Mouse (Mus musculus) left cerebral cortex, adult 2 months (tissue): ENCODE data around the gene Sobp. TPM values are rescaled to one million over a fixed set of nuclear protein-coding genes. Genes with fewer than 3 reads are reported as not detected.

ENCODE experiments used
- DNase-seq, 2 experiments: peaks; one replicate each; pipeline ENCODE4 v3.0.0; 2021 to 2022; ENCODE audit warnings: low spot score in 2 of 2, mixed read lengths in 1 of 2; ENCODE audit errors: extremely low spot score in 1 of 2
- H3K27ac ChIP-seq: fragments of 200-600 bp; 2 replicates; pipeline ENCODE4 v1.8.1; 2022
- H3K4me3 ChIP-seq: fragments of 200-600 bp; 2 replicates; pipeline ENCODE4 v1.8.1; 2022
- CTCF ChIP-seq: fragments of 200-600 bp; IDR thresholded peaks from 2 replicates; pipeline ENCODE4 v1.8.1; 2022; ENCODE audit warnings: antibody characterized with exemption, mild to moderate bottlenecking, moderate library complexity
- intact Hi-C: fragments of 180-260 bp; cut with DNase I; formaldehyde crosslinking; loops from one replicate; pipeline ENCODE4 v1.15.1; 2025
- total RNA-seq, 2 experiments: library from RNA; stranded (reverse); gene quantifications; 2 replicates each; pipeline ENCODE4 v1.2.3; 2021

Sobp gene
- total RNA-seq, 2 experiments from 2014 or later = 76.4 to 77.1 TPM

GRCm38 (mm10) chr10:43023454-43024194 is 150.7 kb downstream of the Sobp start:
- intact Hi-C loops = loop anchor here (5.0 kb wide), 2 partner anchors 84 to 99 kb away; no protein-coding TSS in a partner anchor
- no peak for TF ChIP-seq CTCF
- peak in 1 of 2 experiments; percentile 26 for DNase-seq
- Histone ChIP-seq H3K4me3 (no peak overlapping the region), H3K27ac (no peak overlapping the region; the same call in 1 of the 2 replicates)

DNA sequence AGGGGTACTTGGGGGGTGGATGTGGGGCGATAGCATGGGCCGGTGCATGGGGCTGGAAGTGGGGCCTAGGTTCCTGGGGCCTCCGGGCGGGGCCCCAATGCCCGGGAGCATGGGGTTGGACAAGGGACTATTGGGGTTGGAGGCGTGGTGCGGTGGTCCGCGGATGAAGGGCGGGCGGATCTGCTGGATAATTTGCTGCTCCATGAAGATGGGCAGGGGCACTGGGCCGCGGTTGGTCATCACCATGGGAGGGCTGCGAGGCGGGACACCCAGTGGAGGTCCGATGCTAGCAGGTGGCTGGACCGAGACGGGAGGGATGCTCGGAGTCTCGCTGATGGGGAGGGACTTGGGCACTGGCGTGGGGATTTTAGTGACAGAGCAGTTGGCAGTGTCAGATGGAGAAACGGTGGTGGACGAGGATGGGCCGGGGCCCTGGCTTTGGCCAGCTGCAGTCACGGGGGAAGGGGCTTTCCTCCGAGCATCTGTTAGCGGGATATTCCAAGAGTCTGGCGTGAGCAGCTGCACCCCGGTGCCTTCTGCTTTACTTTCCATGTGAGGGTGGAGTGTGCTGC is 152.1 kb downstream of the Sobp start:
- TF ChIP-seq CTCF = no peak
- peak overlapping the region; percentile 45 for H3K4me3 ChIP-seq
- intact Hi-C loops = loop anchor here (5.0 kb wide), 2 partner anchors 85 to 100 kb away; no protein-coding TSS in a partner anchor
- no peak for DNase-seq
- H3K27ac ChIP-seq = peak overlapping the region; percentile 76

- TF ChIP-seq CTCF = no peak
- H3K27ac ChIP-seq = peak overlapping the region; percentile 76
- peak overlapping the region; percentile 45 for H3K4me3 ChIP-seq
- intact Hi-C loops = loop anchor here (2.0 to 5.0 kb wide), 4 partner anchors 49 to 151 kb away; no protein-coding TSS in a partner anchor
- peak; percentile 34 to 54 for DNase-seq
Measured at GRCm38 (mm10) chr10:43021512-43022116, 152.7 kb downstream of the Sobp start.

DNA sequence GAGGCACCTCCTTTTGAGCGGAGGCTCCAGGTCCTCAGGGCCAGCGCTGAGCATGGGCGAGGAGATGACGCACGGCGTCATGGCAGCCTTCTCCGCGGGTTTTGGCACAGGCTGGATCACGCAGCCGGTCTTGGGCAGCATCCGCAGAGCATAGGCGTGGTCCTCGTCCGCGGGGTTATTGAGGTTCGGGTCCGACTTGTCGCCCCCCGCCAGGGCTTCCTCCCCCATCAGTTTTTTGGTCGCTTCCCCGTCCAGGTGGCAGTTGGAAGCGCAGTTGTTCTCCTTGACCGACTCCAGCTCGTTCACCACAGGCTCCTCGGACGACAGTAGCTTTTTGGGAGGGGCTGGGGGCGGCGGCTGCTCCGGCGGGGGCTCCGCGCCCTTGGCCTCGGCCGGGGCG is 153.3 kb downstream of the Sobp start:
- no peak for TF ChIP-seq CTCF
- DNase-seq = peak in 1 of 2 experiments; percentile 39
- intact Hi-C loops = loop anchor here (2.0 to 5.0 kb wide), 4 partner anchors 50 to 152 kb away; no protein-coding TSS in a partner anchor
- Histone ChIP-seq H3K27ac (peak overlapping the region; percentile 70), H3K4me3 (peak overlapping the region; percentile 45)

DNA sequence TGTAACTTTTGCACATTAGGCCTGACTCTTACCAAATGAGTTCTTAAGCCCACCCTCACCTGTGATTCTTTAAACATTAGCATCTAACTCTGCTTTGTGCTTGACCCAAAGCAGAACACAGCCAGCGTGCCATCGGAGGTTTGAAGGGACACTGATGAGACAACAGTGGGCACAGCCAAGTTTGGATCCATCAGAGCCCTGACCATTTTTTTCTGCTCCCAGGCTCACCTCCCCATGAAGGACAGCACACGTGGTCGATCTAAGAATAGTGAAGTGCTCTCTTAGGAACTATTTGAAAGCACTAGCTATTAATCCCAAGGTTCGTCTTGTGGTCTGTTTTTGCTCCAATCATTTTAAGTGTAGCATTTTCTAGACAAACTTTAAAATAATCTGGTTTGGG is 159.5 kb downstream of the Sobp start:
- no peak for TF ChIP-seq CTCF
- intact Hi-C loops = no loop called here
- no peak for DNase-seq
- no peak overlapping the region for H3K27ac ChIP-seq
- no peak overlapping the region for H3K4me3 ChIP-seq

DNA sequence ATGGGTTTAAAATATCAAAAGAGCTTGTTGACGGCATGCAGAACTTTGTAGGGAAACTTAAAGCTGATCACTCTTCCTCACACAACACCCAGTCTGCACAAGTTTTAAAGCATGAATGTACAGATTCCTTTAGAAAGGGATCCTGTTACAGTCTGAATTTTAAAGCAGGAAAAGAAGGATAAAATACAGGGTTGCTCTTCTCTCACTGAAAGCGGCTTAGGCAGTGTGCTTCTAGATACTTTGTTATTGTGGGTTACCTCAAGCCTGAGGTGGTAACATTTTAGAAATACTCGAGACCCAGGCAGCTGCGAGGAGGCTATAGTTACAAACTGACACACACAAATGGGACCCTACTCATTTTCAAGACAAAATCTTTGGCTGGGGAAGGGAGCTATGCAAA is 160.0 kb downstream of the Sobp start:
- no peak for DNase-seq
- no peak for TF ChIP-seq CTCF
- no peak overlapping the region for H3K27ac ChIP-seq
- no peak overlapping the region for H3K4me3 ChIP-seq
- intact Hi-C loops = no loop called here

DNA sequence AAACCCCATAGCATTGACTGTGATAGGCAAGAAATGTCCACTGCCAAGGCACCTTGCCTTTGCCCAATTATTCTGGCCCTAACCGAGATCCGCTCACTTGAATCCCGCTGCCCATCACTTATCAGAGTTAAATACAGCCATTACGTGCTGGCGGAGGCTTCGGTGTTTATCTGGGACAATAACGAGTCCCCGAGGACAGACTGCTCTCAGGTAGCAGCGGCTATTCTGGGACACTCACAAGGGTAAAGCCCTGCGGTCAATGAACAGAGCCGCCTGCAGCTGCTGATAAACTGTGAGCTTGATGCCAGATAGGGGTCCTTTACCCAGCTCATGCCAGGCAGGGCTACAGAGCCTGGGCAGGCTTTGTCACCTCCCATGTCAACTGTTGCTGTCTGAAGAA is 166.2 kb downstream of the Sobp start:
- intact Hi-C loops = no loop called here
- DNase-seq = no peak
- no peak for TF ChIP-seq CTCF
- Histone ChIP-seq H3K4me3 (no peak overlapping the region), H3K27ac (no peak overlapping the region)

DNA sequence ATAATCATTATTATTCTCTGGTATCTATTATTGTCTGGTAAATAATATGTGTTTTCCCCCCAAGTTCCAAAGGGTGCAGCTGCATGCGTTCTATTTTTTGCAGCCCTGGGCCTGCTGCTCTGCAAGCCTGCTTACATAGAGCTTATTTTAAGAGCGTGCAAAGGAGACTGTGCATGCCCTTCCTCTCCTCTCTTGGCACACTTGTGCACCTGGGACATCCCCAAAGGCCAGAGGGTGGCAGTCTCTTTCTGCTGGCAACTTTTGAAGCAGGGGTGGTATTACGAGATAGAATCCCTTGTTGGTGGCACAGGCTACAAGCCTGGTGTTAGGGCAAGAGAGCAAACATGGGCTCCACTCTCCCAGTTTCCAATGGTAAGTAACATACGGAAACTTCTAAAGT is 167.8 kb downstream of the Sobp start:
- H3K27ac ChIP-seq = no peak overlapping the region
- intact Hi-C loops = no loop called here
- no peak for DNase-seq

GRCm38 (mm10) chr10:43005677-43006076 is 168.7 kb downstream of the Sobp start:
- no peak for DNase-seq
- TF ChIP-seq CTCF = no peak
- Histone ChIP-seq H3K4me3 (no peak overlapping the region), H3K27ac (no peak overlapping the region)
- intact Hi-C loops = no loop called here

More for the DNA sequence above, 167.8 kb downstream of the Sobp start:
- no peak overlapping the region for H3K4me3 ChIP-seq
- no peak; the same call in none of the 2 replicates for TF ChIP-seq CTCF

- Histone ChIP-seq H3K4me3 (no peak overlapping the region), H3K27ac (no peak overlapping the region)
- intact Hi-C loops = no loop called here
- no peak for TF ChIP-seq CTCF
- no peak for DNase-seq
Measured at GRCm38 (mm10) chr10:43005031-43005430, 169.3 kb downstream of the Sobp start.

- DNase-seq = no peak
- intact Hi-C loops = no loop called here
- TF ChIP-seq CTCF = no peak; the same call in 1 of the 2 replicates
- H3K27ac ChIP-seq = no peak overlapping the region
- no peak overlapping the region for H3K4me3 ChIP-seq
Measured at GRCm38 (mm10) chr10:43004174-43004734, 170.1 kb downstream of the Sobp start.

- TF ChIP-seq CTCF = no peak
- H3K27ac ChIP-seq = no peak overlapping the region
- intact Hi-C loops = no loop called here
- no peak overlapping the region for H3K4me3 ChIP-seq
- DNase-seq = no peak
Measured at GRCm38 (mm10) chr10:43003466-43003757, 170.9 kb downstream of the Sobp start.
